Mouse (Mus musculus) embryonic fibroblast, embryonic 13.5 days (primary cell): ENCODE measurements around the gene Spns3.

Experiments
- CTCF ChIP-seq: IDR thresholded peaks from 2 replicates; pipeline ENCODE4 v1.5.1; 2011; ENCODE audit warnings: mild to moderate bottlenecking, control low read depth, low read length, moderate library complexity, borderline replicate concordance; ENCODE audit not compliant: insufficient read depth
- POLR2A ChIP-seq: IDR thresholded peaks from 2 replicates; pipeline ENCODE4 v1.6.1; 2011; ENCODE audit warnings: low read depth, mild to moderate bottlenecking, control low read depth, low read length, moderate library complexity

- TF ChIP-seq CTCF (no peak), POLR2A (no peak)
Measured at GRCm38 (mm10) chr11:72488753-72489271, 61.5 kb downstream of the Spns3 start.
